Mouse (Mus musculus) cortical plate, adult 2 months (tissue): ENCODE results near the gene B3glct. TPM values are rescaled to one million over a fixed set of nuclear protein-coding genes. Genes with fewer than 3 reads are reported as not detected.

Experiments
- H3K27ac ChIP-seq: fragments of 200-500 bp; 2 replicates; pipeline ENCODE4 v1.5.1; 2012; ENCODE audit warnings: low read length, control low read depth, inconsistent platforms; ENCODE audit not compliant: insufficient read depth
- H3K4me1 ChIP-seq: fragments of 200-500 bp; 2 replicates; pipeline ENCODE4 v1.6.1; 2011; ENCODE audit warnings: low read length; ENCODE audit not compliant: control insufficient read depth, insufficient read depth
- H3K4me3 ChIP-seq: fragments of 200-500 bp; 2 replicates; pipeline ENCODE4 v1.5.1; 2011; ENCODE audit warnings: mild to moderate bottlenecking, low read length, control low read depth; ENCODE audit not compliant: insufficient read depth
- CTCF ChIP-seq: fragments of 200-500 bp; IDR thresholded peaks from 2 replicates; pipeline ENCODE4 v1.5.1; 2011; ENCODE audit warnings: mild to moderate bottlenecking, control low read depth, low read length; ENCODE audit not compliant: insufficient read depth; ENCODE audit errors: extremely low read depth
- POLR2A ChIP-seq: fragments of 200-500 bp; IDR thresholded peaks from 2 replicates; pipeline ENCODE4 v1.6.1; 2011; ENCODE audit warnings: mild to moderate bottlenecking, low read length, control low read depth; ENCODE audit not compliant: insufficient read depth; ENCODE audit errors: extremely low read depth
- polyA plus RNA-seq: library from polyadenylated mRNA; depleted of rRNA; stranded (reverse); fragments of >200 nt; gene quantifications from 2 replicates; pipeline ENCODE4 v1.2.3, GENCODE M21; 2012; rRNA removed

Gene B3glct
- polyA plus RNA-seq = 14.2 and 17.0 TPM in 2 replicates

DNA sequence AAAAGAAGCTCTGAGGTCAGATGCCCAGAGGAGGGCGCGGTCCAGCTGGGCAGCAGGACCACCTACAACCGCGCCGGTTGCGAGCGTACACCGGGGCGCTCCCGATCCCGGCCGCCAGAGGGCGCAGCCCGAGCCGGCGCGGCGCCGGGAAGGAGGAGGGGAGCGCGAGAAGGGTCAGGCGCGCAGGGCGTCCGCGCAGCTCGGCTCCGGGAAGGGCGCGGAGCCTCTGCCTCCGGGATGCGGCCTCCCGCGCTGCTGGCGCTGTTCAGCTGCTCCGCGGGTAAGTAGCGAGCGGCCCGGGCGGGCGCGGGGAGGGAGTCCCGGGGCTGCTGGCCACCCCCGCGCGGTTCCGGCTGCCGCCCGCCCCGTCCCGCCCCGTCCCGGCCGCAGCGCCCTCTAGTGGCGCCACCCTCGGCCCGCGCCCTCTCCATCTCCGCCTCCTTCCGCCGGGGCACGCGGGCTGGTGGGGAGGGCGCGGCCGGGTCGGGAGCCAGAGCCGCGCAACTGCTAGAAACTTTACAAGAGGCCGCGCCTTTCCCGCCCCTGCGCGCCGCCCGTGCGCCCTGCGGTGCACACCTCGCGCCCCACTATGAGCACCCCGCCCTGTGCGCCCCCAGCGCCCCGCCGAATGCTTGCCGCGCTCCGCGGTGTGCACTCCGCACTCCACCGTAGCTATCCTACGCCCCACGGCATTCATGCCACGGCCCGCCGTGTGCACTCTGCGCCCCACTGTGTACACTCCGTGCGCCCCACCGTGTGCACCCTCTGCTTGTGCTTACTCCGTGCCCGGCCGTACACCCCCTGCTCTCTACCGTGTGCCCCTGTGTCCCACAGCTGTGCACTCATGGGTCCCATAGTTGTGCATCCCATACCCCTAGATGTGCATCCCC is at the start of gene B3glct:
TSS of gene B3glct (plus strand) at position 131 of the 890 bp plus-strand sequence.
- no peaks in the 10 kb centered on the region for H3K4me1 ChIP-seq
- peak within 1 kb of the TSS; percentile 99; the same call in 1 of the 2 replicates for H3K27ac ChIP-seq
- no peak for TF ChIP-seq POLR2A
- TF ChIP-seq CTCF = 0 out of 2 replicates have a peak, but pooled peaks have one; percentile 36
- peak within 1 kb of the TSS; percentile 75 for H3K4me3 ChIP-seq

DNA sequence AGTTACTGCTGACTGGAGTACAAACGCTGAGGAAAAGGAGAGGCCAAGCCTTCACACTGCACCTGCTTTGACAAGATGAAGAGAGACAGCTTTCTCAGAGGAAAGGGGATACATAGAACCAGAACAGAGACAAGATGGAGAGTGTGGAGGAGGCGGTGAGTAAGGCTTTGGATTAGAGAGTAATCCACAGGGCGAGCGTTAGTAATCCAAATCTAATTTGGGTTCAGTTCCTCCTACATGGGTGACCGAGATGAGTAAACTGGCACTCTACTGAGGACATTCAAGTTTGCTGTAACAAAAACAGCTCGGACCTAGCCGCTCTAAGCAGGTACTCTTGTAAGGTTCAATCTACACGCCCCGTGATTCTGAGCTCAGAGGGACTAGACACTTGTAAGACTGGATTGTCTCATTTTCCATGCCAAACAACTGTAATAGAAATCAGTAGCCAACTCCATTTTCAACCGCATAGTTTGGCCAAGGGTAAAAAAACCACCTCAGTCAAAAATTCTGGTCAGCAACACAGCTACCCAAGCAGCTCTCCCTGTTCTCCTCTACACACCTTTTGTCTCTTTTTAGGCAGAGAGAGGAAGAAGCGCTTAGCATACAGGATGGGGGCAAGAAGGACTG is 43.5 kb upstream of the B3glct start:
- Histone ChIP-seq H3K27ac (no peak overlapping the region), H3K4me1 (0 out of 2 replicates have a peak, but pooled peaks cover under 1% of the 10 kb centered on the region), H3K4me3 (peak overlapping the region; percentile 48)
- TF ChIP-seq CTCF (no peak), POLR2A (no peak)

GRCm38 (mm10) chr5:149635556-149635955 is 42.5 kb upstream of the B3glct start:
- H3K4me1 ChIP-seq = no peaks in the 10 kb centered on the region
- TF ChIP-seq CTCF (no peak), POLR2A (no peak)
- peak overlapping the region; percentile 80 for H3K27ac ChIP-seq
- peak overlapping the region; percentile 48 for H3K4me3 ChIP-seq

DNA sequence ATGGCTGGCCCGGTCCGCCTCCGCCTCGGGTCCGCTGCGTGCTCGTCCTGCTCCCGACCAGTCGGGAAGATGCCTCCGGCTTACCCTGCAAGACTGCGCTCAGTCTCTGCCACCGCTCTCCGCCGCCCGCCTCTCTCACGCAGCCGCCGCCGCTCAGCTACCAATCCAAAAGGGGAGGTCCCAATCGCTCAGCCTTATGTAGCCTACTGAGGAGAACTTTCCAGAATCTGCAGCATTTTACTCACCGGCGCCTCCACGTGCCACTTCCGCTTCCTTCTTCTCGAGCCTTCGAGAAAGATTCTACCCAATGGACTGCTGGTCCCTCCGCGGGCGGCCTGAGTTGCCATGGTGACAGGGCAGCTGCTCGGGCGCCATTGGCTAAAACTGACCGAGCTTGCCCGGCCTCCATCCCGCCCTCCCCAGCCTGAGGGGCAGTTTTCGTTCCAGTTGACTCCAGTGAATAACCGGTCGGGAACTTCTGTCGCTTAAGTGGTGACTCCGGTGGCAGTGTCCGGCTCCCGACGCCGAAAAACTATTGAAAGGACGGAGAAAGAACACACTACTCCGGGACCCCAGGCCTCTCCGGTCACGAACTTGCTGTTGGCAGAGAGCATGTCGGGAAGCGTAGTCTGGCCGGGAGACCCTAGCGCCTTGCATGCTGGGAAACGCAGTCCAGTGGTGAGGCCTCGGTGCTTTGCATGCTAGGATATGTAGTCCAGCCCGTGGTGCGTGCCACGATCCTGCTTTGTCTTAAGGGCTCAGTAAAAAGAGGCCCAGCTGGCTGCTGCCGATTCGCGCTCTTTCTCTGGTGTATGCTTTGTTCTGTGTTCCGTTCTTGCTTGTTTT is 41.7 kb upstream of the B3glct start, which contains the start of gene Hsph1:
TSS of gene Hsph1 (minus strand) at position 302 of the 846 bp plus-strand sequence.
- Histone ChIP-seq H3K4me1 (no peaks in the 10 kb centered on the region), H3K4me3 (peak within 1 kb of the TSS; percentile 48), H3K27ac (peak within 1 kb of the TSS; percentile 80)
- TF ChIP-seq CTCF (no peak), POLR2A (peak; percentile 99)

DNA sequence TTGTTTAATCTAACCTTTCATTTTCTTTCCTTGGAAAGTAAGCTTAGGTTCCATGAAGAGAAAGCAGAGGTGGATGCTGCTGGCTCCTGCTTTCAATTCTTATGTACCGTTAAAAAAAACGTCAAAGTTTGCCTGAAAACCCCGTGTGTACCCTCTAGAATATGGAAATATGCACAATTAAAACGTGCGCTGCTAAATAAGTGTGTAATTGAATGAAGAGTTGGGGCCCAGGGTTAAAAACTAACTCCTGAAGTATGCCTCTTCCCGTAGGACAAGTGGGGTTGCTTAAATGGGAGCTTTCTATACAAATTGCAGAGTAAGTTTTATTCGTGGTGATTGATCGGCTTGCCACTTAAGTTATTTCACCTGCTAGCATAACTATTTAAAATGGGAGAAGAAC is 40.7 kb upstream of the B3glct start:
- Histone ChIP-seq H3K27ac (no peak overlapping the region), H3K4me1 (no peaks in the 10 kb centered on the region), H3K4me3 (no peak overlapping the region)
- TF ChIP-seq POLR2A (no peak), CTCF (no peak)

- no peak overlapping the region for H3K27ac ChIP-seq
- 0 out of 2 replicates have a peak, but pooled peaks cover 2% of the 10 kb centered on the region for H3K4me1 ChIP-seq
- no peak overlapping the region for H3K4me3 ChIP-seq
- no peak for TF ChIP-seq CTCF
- TF ChIP-seq POLR2A = no peak
Measured at GRCm38 (mm10) chr5:149641277-149641892, 36.6 kb upstream of the B3glct start.

DNA sequence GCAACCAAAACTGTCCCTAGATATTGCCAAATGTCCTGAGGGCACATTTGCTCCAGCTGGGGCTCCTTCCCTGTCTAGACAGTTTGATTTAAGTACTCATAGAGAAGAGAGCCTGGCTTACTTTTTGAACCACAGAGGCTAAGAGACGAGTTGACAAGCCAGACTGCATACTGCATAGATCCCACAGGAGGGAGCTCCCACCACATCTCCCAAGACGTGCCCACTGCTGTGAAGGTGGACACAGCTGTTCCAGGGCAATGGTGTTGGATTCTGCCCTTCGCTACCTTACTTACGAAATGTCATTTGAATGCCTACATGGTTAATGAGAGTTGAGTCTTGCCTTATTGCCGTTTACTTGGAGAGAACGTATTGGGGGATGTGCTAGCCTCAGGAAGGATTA is 35.7 kb upstream of the B3glct start:
- 0 out of 2 replicates have a peak, but pooled peaks cover 2% of the 10 kb centered on the region for H3K4me1 ChIP-seq
- no peak for TF ChIP-seq POLR2A
- peak; percentile 69 for TF ChIP-seq CTCF
- no peak overlapping the region; the same call in 1 of the 2 replicates for H3K27ac ChIP-seq
- no peak overlapping the region for H3K4me3 ChIP-seq

- Histone ChIP-seq H3K4me1 (peaks cover 2% of the 10 kb centered on the region; the same call in 1 of the 2 replicates), H3K4me3 (no peak overlapping the region), H3K27ac (no peak overlapping the region; the same call in 1 of the 2 replicates)
- TF ChIP-seq CTCF (no peak), POLR2A (no peak)
Measured at GRCm38 (mm10) chr5:149642783-149643509, 35.1 kb upstream of the B3glct start.
